Mouse (Mus musculus) heart, postnatal 0 days (tissue): ENCODE measurements around the gene Lmna. TPM values are rescaled to one million over a fixed set of nuclear protein-coding genes. Genes with fewer than 3 reads are reported as not detected.
A peak's percentile ranks its signal among the peaks of the same experiment; 100 is the strongest.

Source experiments
- ATAC-seq: fragments of 200-750 bp; cut with Nextera tagmentation; 2 replicates; pipeline ENCODE4 v1.8.0; 2017; ENCODE audit warnings: low read depth, moderate number of reproducible peaks, moderate library complexity; ENCODE audit not compliant: insufficient read depth
- DNase-seq: peaks from one replicate; pipeline ENCODE4 v3.0.0-alpha.2; 2016; ENCODE audit warnings: low spot score
- H3K27ac ChIP-seq: fragments of 300-500 bp; sonication (generic); 2 replicates; pipeline ENCODE4 v1.5.1; 2014; ENCODE audit warnings: low read depth, mild to moderate bottlenecking
- H3K27me3 ChIP-seq: fragments of 300-500 bp; sonication (generic); 2 replicates; pipeline ENCODE4 v1.6.1; 2014; ENCODE audit warnings: low read length, mixed read lengths; ENCODE audit not compliant: control insufficient read depth, insufficient read depth
- H3K36me3 ChIP-seq: fragments of 300-500 bp; sonication (generic); replicated peaks from 2 replicates; pipeline ENCODE4 v1.6.1; 2014; ENCODE audit warnings: low read length, mixed read lengths; ENCODE audit not compliant: control insufficient read depth, insufficient read depth
- H3K4me1 ChIP-seq: fragments of 300-500 bp; sonication (generic); 2 replicates; pipeline ENCODE4 v1.6.1; 2014; ENCODE audit warnings: antibody characterized with exemption; ENCODE audit not compliant: control insufficient read depth, insufficient read depth
- H3K4me2 ChIP-seq: fragments of 300-500 bp; sonication (generic); 2 replicates; pipeline ENCODE4 v1.6.1; 2014; ENCODE audit warnings: low read depth, mild to moderate bottlenecking, low read length, moderate library complexity
- H3K4me3 ChIP-seq: fragments of 300-500 bp; sonication (generic); 2 replicates; pipeline ENCODE4 v1.5.1; 2014; ENCODE audit warnings: low read depth, low read length
- H3K9ac ChIP-seq: fragments of 300-500 bp; sonication (generic); replicated peaks from 2 replicates; pipeline ENCODE4 v1.6.1; 2014; ENCODE audit warnings: low read depth, low read length, mixed read lengths
- H3K9me3 ChIP-seq: fragments of 300-500 bp; sonication (generic); replicated peaks from 2 replicates; pipeline ENCODE4 v1.6.1; 2016; ENCODE audit warnings: low read length; ENCODE audit not compliant: control insufficient read depth
- CTCF ChIP-seq: IDR thresholded peaks from 2 replicates; pipeline ENCODE4 v1.5.1; 2016; ENCODE audit warnings: antibody characterized with exemption, control low read depth, low read depth
- EP300 ChIP-seq: IDR thresholded peaks from 2 replicates; pipeline ENCODE4 v1.6.1; 2016; ENCODE audit warnings: antibody characterized with exemption, low read depth
- WGBS: fragments of 180-500 bp; shearing (Covaris S2); extraction: QIAGEN DNeasy Blood & Tissue Kit; methylation state at CpG from one replicate; pipeline ENCODE4 v1.1.7; 2014; 5-methylcytosine and 5-hydroxymethylcytosine counted together
- polyA plus RNA-seq: library from polyadenylated mRNA; unstranded; fragments of >200 nt; fragmentation: Nextera tagmentation; extraction: Ambion mirVana; gene quantifications from 2 replicates; pipeline ENCODE4 v1.2.1, GENCODE M21; 2015
- total RNA-seq: library from RNA; depleted of rRNA; stranded (reverse); fragments of >200 nt; gene quantifications from 2 replicates; pipeline ENCODE4 v1.2.3, GENCODE M21; 2014; ENCODE audit warnings: low replicate concordance

Lmna gene
- total and polyA plus RNA-seq, 2 experiments from 2014 or later, result 122 to 156 TPM

- no peak overlapping the region for H3K4me3 ChIP-seq
- peaks cover 40% of the 10 kb centered on the region for H3K4me1 ChIP-seq
- no peak overlapping the region for H3K27ac ChIP-seq
- H3K27me3 ChIP-seq, result no peaks in the 10 kb centered on the region
- ATAC-seq, result no peak
- DNase-seq, result no peak
- H3K9ac ChIP-seq, result no peak overlapping the region
- H3K36me3 ChIP-seq, result no peaks in the 10 kb centered on the region; the same call in 1 of the 2 replicates
- no peaks in the 10 kb centered on the region for H3K9me3 ChIP-seq
- H3K4me2 ChIP-seq, result 0 out of 2 replicates have a peak overlapping the region, but pooled peaks have one; percentile 4
- TF ChIP-seq EP300 (no peak), CTCF (no peak)
- WGBS, result 40% methylated on average over 7 of the region's 7 CpGs
These were observed 19.6 kb upstream of the Lmna start for GRCm38 (mm10) chr3:88529204-88530000.

DNA sequence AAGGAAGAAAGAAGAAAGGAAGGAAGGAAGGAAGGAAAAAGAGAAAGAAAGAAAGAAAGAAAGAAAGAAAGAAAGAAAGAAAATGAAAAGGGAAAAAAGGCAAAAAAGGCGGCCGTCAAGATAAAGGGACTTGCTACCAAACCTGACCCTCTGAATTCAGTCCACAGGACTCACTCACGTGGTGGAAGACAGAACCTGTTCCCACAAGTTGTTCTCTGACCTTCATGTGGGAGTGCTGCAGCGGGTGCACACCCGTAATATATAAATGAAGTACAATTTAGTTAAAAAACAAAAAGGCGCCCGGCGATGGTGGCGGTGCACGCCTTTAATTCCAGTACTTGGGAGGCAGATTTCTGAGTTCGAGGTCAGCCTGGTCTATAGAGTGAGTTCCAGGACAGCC lies 18.9 kb upstream of the Lmna start:
- Histone ChIP-seq H3K4me1 (peaks cover 36% of the 10 kb centered on the region), H3K4me3 (no peak overlapping the region), H3K36me3 (no peaks in the 10 kb centered on the region; the same call in 1 of the 2 replicates), H3K4me2 (no peak overlapping the region), H3K9me3 (no peaks in the 10 kb centered on the region), H3K27me3 (no peaks in the 10 kb centered on the region), H3K9ac (no peak overlapping the region), H3K27ac (no peak overlapping the region)
- no peak for ATAC-seq
- 90% methylated on average over 11 of the region's 11 CpGs for WGBS
- no peak for TF ChIP-seq EP300
- no peak for TF ChIP-seq CTCF
- no peak for DNase-seq

- Histone ChIP-seq H3K36me3 (no peaks in the 10 kb centered on the region; the same call in 1 of the 2 replicates), H3K4me3 (no peak overlapping the region), H3K27ac (no peak overlapping the region), H3K4me1 (peaks cover 28% of the 10 kb centered on the region), H3K9me3 (no peaks in the 10 kb centered on the region), H3K27me3 (no peaks in the 10 kb centered on the region), H3K9ac (peak overlapping the region; percentile 40; the same call in 1 of the 2 replicates), H3K4me2 (no peak overlapping the region)
- 21% methylated on average over 8 of the region's 8 CpGs for WGBS
- ATAC-seq, result no peak
- no peak for DNase-seq
- TF ChIP-seq CTCF (no peak), EP300 (no peak)
These were observed 17.8 kb upstream of the Lmna start for GRCm38 (mm10) chr3:88527565-88527964.

GRCm38 (mm10) chr3:88526157-88527131 lies 16.7 kb upstream of the Lmna start:
- Histone ChIP-seq H3K4me3 (no peak overlapping the region), H3K27ac (no peak overlapping the region), H3K27me3 (no peaks in the 10 kb centered on the region), H3K36me3 (no peaks in the 10 kb centered on the region; the same call in 1 of the 2 replicates), H3K4me1 (peaks cover 28% of the 10 kb centered on the region), H3K9ac (no peak overlapping the region), H3K4me2 (no peak overlapping the region), H3K9me3 (no peaks in the 10 kb centered on the region)
- ATAC-seq (peak; percentile 86), DNase-seq (peak; percentile 94)
- peak; percentile 99 for TF ChIP-seq CTCF
- no peak for TF ChIP-seq EP300
- WGBS, result 34% methylated on average over 17 of the region's 17 CpGs

GRCm38 (mm10) chr3:88525021-88525420 lies 15.3 kb upstream of the Lmna start:
- Histone ChIP-seq H3K36me3 (no peaks in the 10 kb centered on the region; the same call in 1 of the 2 replicates), H3K9ac (no peak overlapping the region), H3K4me2 (no peak overlapping the region), H3K4me3 (no peak overlapping the region), H3K27me3 (no peaks in the 10 kb centered on the region), H3K9me3 (no peaks in the 10 kb centered on the region), H3K27ac (no peak overlapping the region), H3K4me1 (peaks cover 21% of the 10 kb centered on the region)
- ATAC-seq, result no peak
- DNase-seq, result no peak
- 88% methylated on average over 5 of the region's 5 CpGs for WGBS
- TF ChIP-seq EP300 (no peak), CTCF (no peak)
